Mouse (Mus musculus) left cerebral cortex, adult 2 months (tissue): ENCODE measurements around the gene Phf19. TPM values are rescaled to one million over a fixed set of nuclear protein-coding genes. Genes with fewer than 3 reads are reported as not detected.

Experiments used
- DNase-seq, 2 experiments: peaks; one replicate each; pipeline ENCODE4 v3.0.0; 2021 to 2022; ENCODE audit warnings: low spot score in 2 of 2, mixed read lengths in 1 of 2; ENCODE audit errors: extremely low spot score in 1 of 2
- H3K27ac ChIP-seq: fragments of 200-600 bp; 2 replicates; pipeline ENCODE4 v1.8.1; 2022
- H3K4me3 ChIP-seq: fragments of 200-600 bp; 2 replicates; pipeline ENCODE4 v1.8.1; 2022
- CTCF ChIP-seq: fragments of 200-600 bp; IDR thresholded peaks from 2 replicates; pipeline ENCODE4 v1.8.1; 2022; ENCODE audit warnings: antibody characterized with exemption, mild to moderate bottlenecking, moderate library complexity
- intact Hi-C: fragments of 180-260 bp; cut with DNase I; formaldehyde crosslinking; loops from one replicate; pipeline ENCODE4 v1.15.1; 2025
- total RNA-seq, 2 experiments: library from RNA; stranded (reverse); gene quantifications; 2 replicates each; pipeline ENCODE4 v1.2.3; 2021

The Phf19 gene
- total RNA-seq, 2 experiments from 2014 or later: 0.84 to 1.3 TPM

- no peak for TF ChIP-seq CTCF
- Histone ChIP-seq H3K4me3 (peak overlapping the region; percentile 43; the same call in 1 of the 2 replicates), H3K27ac (no peak overlapping the region; the same call in 1 of the 2 replicates)
- intact Hi-C loops: loop anchor here (2.0 kb wide), 2 partner anchors 33 to 77 kb away; partner anchors contain the start of gene Fbxw2
- DNase-seq: no peak
These were observed 10.0 kb downstream of the Phf19 start for GRCm38 (mm10) chr2:34903652-34904405.

- DNase-seq: no peak
- no peak overlapping the region for H3K4me3 ChIP-seq
- no peak overlapping the region for H3K27ac ChIP-seq
- no peak for TF ChIP-seq CTCF
- intact Hi-C loops: no loop called here
These were observed 10.6 kb downstream of the Phf19 start for GRCm38 (mm10) chr2:34903191-34903590.

DNA sequence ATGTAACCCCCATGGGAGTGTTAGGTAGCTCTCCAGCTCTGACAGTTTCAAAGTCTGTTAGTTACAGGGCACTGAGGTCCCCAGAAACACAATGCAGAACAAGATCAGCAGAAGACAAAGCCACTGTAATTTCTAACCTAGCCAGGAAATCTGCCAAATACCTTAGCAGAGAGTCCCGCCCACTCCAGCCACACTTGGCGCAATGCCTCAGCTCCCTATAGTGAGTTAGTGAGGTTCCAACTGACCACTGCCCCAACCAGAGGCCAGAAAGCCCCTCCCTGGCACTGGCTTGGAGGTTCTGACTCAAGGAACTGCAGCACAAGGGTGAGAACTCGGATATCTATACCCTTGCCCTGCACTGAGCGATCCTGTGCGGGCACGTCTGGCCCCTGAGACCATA, 11.1 kb downstream of the Phf19 start:
- TF ChIP-seq CTCF: no peak
- no peak overlapping the region for H3K27ac ChIP-seq
- DNase-seq: no peak
- H3K4me3 ChIP-seq: no peak overlapping the region
- intact Hi-C loops: no loop called here

DNA sequence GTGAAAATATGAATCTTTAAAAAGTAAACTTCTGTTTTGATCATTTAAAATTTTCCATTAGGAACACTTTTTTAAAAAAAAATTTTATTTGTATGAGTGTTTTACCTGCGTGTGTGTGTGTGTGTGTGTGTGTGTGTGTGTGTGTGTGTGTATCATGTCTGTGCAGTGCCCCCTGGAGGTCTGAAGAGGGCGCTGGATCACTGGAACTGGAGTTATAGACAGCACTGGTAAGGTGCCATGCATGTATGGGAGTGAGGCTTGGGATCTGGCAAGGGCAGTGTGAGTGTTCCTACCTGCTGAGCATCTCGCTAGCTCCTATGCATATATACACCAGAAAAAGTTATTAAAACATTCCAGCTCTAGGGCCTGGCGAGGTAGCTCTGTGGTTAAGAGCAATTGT, 12.1 kb downstream of the Phf19 start:
- Histone ChIP-seq H3K4me3 (no peak overlapping the region), H3K27ac (no peak overlapping the region)
- DNase-seq: no peak
- intact Hi-C loops: no loop called here
- TF ChIP-seq CTCF: no peak

DNA sequence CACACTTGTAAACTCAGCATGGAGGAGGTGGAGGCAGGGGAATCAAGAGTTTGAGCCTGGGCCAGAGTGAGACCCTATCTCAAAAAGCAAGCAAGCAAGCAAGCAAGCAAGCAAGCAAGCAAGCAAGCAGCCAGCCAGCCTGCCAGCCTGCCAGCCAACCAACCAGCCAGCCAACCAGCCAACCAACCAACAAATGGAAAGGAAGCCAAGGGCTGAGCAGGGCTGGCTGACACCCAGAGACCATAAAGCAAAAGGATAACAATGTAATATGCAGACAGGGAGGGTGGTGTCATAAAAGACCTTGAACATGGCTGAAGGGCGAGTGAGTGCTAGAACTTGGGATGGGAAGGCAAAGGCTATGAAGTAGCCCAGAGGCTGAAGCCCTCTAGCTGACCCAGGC, 13.4 kb downstream of the Phf19 start:
- no peak for DNase-seq
- Histone ChIP-seq H3K4me3 (no peak overlapping the region), H3K27ac (no peak overlapping the region)
- TF ChIP-seq CTCF: no peak
- intact Hi-C loops: no loop called here

- intact Hi-C loops: no loop called here
- no peak overlapping the region for H3K27ac ChIP-seq
- TF ChIP-seq CTCF: no peak
- no peak overlapping the region for H3K4me3 ChIP-seq
- no peak for DNase-seq
These were observed 14.1 kb downstream of the Phf19 start for GRCm38 (mm10) chr2:34899682-34900081.

DNA sequence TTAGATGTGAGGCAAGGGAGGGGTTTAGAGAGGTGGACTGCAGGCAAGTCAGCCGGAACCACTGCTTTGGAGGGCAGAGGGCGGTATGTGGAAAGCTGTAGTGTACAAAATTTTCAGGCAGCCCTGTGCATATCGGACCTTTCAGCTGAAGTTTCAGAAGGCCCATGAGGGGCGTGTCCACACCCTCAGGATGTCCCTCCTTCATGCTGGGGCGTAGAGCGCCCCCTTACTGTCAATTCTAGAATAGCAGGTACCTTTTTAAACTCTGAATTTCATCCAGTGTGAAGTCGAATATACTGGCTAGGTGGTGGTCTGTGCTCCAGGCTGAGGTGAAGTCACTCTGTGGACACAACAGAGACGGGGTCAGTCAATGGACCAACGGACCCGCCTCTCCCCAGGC, 16.0 kb downstream of the Phf19 start:
- DNase-seq: no peak
- intact Hi-C loops: no loop called here
- no peak overlapping the region for H3K4me3 ChIP-seq
- peak; percentile 61 for TF ChIP-seq CTCF
- no peak overlapping the region for H3K27ac ChIP-seq

DNA sequence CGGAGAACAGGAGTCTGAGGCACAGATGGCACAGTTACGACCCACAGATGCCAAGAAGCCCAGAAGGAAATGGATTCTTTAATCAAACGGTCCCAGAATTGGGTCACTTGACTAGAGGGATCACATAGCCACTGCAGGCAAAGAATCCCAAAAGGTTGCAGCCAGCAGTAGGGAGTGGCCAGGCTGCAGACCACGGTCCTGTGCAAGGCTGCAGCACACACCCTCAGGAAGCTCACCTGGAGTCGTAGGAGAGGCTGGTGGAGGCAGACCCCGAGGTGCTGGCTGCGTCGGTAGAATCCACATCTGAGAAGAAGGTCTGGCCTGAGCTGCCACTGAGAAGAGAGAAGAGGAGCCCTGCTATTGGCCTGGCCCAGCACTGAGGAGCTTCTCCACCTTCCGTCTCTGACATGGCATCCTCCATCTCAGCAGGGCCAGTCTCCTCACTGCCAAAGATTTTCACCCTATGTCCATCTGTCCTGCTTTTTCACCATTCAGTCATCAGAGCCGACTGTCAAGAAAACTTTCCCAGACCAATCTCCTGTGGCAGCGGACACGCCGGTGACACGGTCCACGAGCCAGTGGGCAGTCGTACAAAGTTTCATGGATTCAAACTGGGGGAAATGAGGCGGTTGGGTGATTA, 16.9 kb downstream of the Phf19 start:
- intact Hi-C loops: no loop called here

GRCm38 (mm10) chr2:34895503-34896113, 18.2 kb downstream of the Phf19 start:
- no peak for DNase-seq
- intact Hi-C loops: no loop called here
- TF ChIP-seq CTCF: no peak
- H3K27ac ChIP-seq: no peak overlapping the region
- no peak overlapping the region for H3K4me3 ChIP-seq

More for the DNA sequence above, 16.9 kb downstream of the Phf19 start:
- H3K4me3 ChIP-seq: no peak overlapping the region
- DNase-seq: no peak
- no peak overlapping the region for H3K27ac ChIP-seq
- TF ChIP-seq CTCF: no peak

DNA sequence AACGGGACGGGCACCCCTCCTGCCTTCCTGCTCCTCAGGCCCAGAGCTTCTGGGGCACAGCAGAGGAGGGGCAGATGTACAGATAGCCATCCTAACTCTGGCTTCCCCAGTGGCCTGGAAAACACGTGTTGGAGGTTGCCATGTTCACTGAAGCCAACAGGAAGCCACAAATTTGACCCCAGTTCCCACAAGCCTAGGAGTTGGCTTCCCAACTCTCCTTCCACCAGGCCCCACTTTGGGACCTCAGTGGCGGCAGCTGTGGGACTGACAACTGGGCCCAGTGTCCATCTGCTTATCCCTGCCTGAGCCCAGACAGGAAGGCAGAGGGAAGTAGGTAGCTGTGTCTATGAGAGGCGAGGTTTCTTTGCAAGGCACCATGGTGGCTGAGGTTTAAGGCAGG, 19.9 kb downstream of the Phf19 start:
- intact Hi-C loops: no loop called here
- TF ChIP-seq CTCF: no peak
- Histone ChIP-seq H3K4me3 (no peak overlapping the region), H3K27ac (no peak overlapping the region)
- DNase-seq: no peak

GRCm38 (mm10) chr2:34884186-34884585, 29.6 kb downstream of the Phf19 start:
- intact Hi-C loops: no loop called here
- DNase-seq: no peak
- Histone ChIP-seq H3K4me3 (no peak overlapping the region), H3K27ac (no peak overlapping the region)
- no peak for TF ChIP-seq CTCF

GRCm38 (mm10) chr2:34883190-34883589, 30.6 kb downstream of the Phf19 start:
- H3K4me3 ChIP-seq: no peak overlapping the region
- no peak for DNase-seq
- no peak overlapping the region for H3K27ac ChIP-seq
- no peak for TF ChIP-seq CTCF
- intact Hi-C loops: no loop called here
